Mouse (Mus musculus) thymus, postnatal 4 days (tissue): Measurements from ENCODE around the gene Nkd1.

ENCODE experiments used
- DNase-seq: peaks from one replicate; pipeline ENCODE4 v3.0.0; 2021

The Nkd1 gene

GRCm38 (mm10) chr8:88623351-88623750 is 102.2 kb downstream of the Nkd1 start:
- DNase-seq = no peak

DNA sequence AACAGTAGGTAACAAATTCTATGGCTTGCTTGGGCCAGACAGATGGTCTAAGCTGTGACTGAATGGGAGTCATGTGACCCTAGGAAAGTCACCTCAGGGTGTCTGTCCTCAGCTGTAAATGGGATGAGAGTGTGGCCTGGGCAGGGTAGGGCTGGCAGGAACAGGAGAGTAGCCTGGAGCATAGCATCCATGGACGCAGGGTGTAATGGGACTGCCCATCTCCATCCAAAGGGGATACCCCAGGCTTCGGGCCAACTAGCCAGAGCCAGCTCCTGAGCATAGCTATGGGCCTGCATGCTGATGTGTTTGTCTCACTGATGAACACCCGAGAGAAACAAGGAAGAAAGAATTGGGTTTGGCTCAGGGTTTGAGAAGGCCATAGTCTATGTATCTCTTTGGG is 103.1 kb downstream of the Nkd1 start:
- no peak for DNase-seq

- no peak for DNase-seq
Observed at GRCm38 (mm10) chr8:88626433-88626832, 105.3 kb downstream of the Nkd1 start.

- no peak for DNase-seq
Observed at GRCm38 (mm10) chr8:88626940-88627264, 105.7 kb downstream of the Nkd1 start.

DNA sequence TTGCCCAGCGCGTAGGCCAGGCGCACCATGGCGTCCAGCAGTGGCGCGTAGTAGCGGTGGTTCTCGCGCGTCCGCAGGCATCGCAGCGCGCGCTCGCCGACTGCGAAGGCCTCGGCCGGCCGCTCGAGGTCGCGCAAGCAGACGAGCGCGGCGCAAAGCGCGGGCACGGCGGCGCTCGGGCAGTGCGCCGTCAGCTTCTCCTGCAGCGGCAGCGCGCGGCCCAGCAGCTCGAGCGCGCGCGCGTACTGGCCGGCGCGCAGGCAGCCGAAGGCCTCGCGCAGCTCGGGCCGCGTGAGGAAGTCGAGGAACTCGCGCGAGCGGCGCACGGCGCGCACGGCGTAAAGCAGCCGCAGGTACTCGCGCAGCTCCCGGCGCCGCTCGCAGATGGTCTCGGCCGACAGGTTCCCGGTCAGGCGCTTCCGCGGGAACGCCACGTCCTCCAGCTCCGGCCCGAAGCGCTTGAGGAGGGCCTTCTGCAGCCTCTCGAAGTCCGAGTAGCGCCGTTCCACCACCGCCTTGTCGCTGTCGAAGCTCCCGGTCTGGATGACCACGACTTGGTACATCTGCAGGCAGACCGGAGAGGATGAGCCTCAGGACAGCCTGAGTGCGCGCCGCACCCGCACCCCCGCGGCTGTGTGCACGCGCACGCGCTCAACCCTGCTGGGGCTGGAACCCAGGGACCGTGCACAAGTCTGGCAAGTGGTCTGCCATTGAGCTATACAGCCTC is 106.3 kb downstream of the Nkd1 start:
- peak; percentile 82 for DNase-seq

- DNase-seq = no peak
Observed at GRCm38 (mm10) chr8:88628001-88628774, 107.0 kb downstream of the Nkd1 start.

GRCm38 (mm10) chr8:88630225-88630624 is 109.1 kb downstream of the Nkd1 start:
- DNase-seq = no peak

DNA sequence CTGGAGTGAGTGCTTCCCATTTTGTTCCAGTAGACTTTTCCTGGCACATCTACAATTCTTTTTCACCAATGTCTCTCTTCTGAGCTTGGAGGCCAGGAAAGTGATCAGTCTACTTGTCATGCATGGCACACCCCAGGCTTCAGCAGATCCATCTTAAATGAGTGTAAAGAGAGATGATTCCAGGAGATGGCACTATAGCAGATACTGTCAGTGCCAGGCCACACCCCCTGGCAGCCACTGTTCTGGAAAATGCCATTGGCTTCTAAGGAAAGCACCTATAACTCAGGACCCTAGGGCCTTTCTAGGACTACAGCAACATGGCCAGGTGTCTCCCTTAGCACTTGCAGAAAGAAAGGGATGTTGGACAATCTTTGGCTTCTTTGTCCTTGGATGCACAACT is 109.9 kb downstream of the Nkd1 start:
- peak; percentile 50 for DNase-seq

DNA sequence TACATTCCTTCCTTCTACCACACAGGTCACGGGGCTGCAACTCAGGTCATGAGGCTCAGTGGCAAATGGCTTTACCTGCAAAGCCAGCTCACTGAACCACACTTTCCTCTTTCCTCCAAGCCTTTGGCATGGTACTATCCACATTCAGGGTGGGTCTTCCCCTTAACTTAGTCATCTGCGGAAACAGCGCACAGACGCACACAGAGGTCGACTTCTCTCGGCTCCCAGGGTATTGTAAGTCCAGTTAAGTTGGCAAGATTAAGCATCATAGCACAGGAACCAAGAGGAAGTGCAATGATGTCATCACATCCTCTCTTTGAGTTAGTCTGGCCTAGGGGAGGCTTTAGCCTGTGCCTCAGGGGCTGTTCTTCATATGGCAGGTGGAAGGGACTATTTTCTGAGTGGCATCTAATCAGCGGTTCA is 112.2 kb downstream of the Nkd1 start:
- no peak for DNase-seq

DNA sequence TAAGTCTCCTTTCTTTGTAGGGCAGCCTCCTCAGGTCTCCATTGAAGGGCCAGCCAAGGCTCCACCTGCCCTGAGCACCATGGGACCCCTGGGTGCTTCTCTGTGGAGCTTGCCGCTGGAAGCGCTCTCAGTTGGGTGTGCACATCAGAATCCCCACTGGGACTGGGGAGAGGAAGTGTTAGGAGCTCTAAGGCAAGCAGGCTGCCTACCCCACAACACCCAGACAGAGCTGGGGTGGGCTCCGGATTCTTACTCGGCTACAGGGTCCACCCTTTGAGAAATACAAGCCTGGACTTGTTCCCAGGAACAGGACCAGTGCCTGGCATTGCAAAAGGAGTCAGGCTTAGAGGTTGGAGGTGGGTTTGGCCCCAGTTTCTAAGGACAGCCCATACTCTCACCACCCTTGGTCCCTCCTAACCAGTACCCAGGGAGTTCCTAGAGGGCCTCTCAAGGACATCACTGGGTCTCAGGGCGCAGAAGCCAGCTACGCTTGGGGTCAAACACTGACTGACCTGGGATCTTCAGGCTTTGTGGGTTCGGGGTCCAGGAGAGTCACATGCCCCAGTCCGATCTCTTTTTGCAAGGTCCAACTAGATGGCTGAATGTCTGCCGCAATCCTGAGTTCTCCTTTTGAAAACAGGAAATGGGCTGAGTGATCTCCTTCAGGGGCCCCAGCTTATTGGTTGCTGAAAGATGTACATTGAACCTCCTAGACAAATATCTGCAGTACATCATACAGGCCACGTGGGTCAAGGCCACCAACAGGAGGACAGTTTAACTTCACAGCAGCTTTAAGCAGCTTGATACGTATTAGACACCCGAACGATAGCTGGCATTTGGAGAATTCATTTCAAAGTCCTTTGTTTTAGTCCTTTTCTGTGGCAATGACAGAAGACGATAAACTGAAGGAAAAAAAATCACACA is 114.6 kb downstream of the Nkd1 start, which contains the start of gene Snx20:
Gene Snx20 (minus strand): TSS at position 655 of the 924 bp plus-strand sequence.
- DNase-seq = peak; percentile 53

GRCm38 (mm10) chr8:88637092-88638000 is 116.2 kb downstream of the Nkd1 start:
- no peak for DNase-seq

GRCm38 (mm10) chr8:88638908-88639307 is 117.8 kb downstream of the Nkd1 start:
- no peak for DNase-seq

DNA sequence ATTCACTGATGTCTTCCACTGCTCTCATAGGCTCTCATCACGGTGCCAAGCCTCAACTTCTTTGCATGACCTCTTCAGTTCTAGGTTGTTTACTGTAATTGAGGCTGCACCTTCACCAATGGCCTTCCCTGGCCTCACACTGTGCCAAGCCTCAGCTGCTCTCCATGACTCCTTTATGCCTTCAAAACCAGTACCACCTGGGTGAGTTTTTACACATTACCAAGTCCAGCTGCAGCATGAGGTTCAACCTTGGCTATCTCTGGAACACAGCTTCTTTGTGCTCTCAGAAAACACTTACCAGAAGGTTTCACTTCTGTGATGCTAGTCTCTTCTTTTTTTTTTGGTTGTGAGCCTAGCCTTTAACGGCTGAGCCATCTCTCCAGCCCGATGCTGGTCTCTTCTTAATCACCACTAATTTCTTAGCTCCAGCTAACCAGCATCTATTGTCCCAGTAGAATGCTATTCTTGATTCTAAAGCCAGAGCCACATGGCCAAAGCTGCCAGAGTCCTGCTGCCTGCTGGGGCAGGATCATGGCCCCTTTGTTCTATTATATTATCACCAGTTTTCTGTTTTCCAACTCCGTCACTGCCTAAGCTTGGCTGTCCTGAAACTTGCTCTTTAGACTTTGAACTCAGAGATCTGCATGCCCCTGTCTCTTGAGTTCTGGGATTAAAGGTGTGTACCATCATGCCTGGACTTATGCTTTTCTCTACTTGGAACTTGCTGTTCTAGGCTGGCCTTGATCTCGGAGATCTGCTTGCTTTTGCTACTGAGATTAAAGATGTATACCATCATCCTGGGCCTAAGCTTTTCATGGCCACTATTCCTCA is 121.8 kb downstream of the Nkd1 start:
- DNase-seq = no peak
